Mouse (Mus musculus) hindbrain, embryonic 15.5 days (tissue): Measurements from ENCODE around the gene Gm12394. TPM values are rescaled to one million over a fixed set of nuclear protein-coding genes. Genes with fewer than 3 reads are reported as not detected.
"Not testable (repeated sequence)": the region's sequence is repeated elsewhere in the genome, so short reads cannot be mapped to it uniquely, and the experiment has no call there.

ENCODE experiments used
- ATAC-seq: fragments of 200-750 bp; cut with Nextera tagmentation; 2 replicates; pipeline ENCODE4 v1.8.0; 2017; ENCODE audit warnings: low read depth, moderate number of reproducible peaks, moderate TSS enrichment; ENCODE audit not compliant: low FRiP score
- H3K27ac ChIP-seq: fragments of 300-500 bp; sonication (generic); replicated peaks from 2 replicates; pipeline ENCODE4 v1.5.1; 2015; ENCODE audit warnings: mild to moderate bottlenecking, inconsistent platforms
- H3K27me3 ChIP-seq: fragments of 300-500 bp; sonication (generic); 2 replicates; pipeline ENCODE4 v1.6.1; 2015; ENCODE audit warnings: control low read depth, inconsistent platforms
- H3K36me3 ChIP-seq: fragments of 300-500 bp; sonication (generic); 2 replicates; pipeline ENCODE4 v1.6.1; 2015; ENCODE audit warnings: control low read depth, inconsistent platforms
- H3K4me1 ChIP-seq: fragments of 300-500 bp; sonication (generic); replicated peaks from 2 replicates; pipeline ENCODE4 v1.6.1; 2015; ENCODE audit warnings: control low read depth, inconsistent platforms
- H3K4me2 ChIP-seq: fragments of 300-500 bp; sonication (generic); 2 replicates; pipeline ENCODE4 v1.6.1; 2015; ENCODE audit warnings: moderate library complexity, mild to moderate bottlenecking, inconsistent platforms
- H3K4me3 ChIP-seq: fragments of 300-500 bp; sonication (generic); 2 replicates; pipeline ENCODE4 v1.5.1; 2015; ENCODE audit warnings: mild to moderate bottlenecking, inconsistent platforms
- H3K9ac ChIP-seq: fragments of 300-500 bp; sonication (generic); 2 replicates; pipeline ENCODE4 v1.6.1; 2015; ENCODE audit warnings: inconsistent platforms
- H3K9me3 ChIP-seq: fragments of 300-500 bp; sonication (generic); 2 replicates; pipeline ENCODE4 v1.6.1; 2016; ENCODE audit warnings: control low read depth, inconsistent platforms
- WGBS: fragments of 180-500 bp; shearing (Covaris S2); methylation state at CpG from one replicate; pipeline ENCODE4 v1.1.7; 2015; 5-methylcytosine and 5-hydroxymethylcytosine counted together
- polyA plus RNA-seq: library from polyadenylated mRNA; unstranded; fragments of >200 nt; fragmentation: Nextera tagmentation; extraction: Ambion mirVana; gene quantifications from 2 replicates; pipeline ENCODE4 v1.2.1, GENCODE M21; 2015

Gm12394 gene
- 0.64 and 0.69 TPM in 2 replicates for polyA plus RNA-seq

- 88% methylated on average over 1 of the region's 1 CpGs for WGBS
- not testable (repeated sequence) for H3K4me1 ChIP-seq, H3K27ac ChIP-seq, H3K9me3 ChIP-seq, H3K4me2 ChIP-seq, H3K9ac ChIP-seq, H3K4me3 ChIP-seq, ATAC-seq, H3K27me3 ChIP-seq, H3K36me3 ChIP-seq
Observed at GRCm38 (mm10) chr4:42856671-42857070, at the start of gene Gm12394. Gm12394 (minus strand) TSS chr4:42856771.

- H3K4me3 ChIP-seq, result no peak overlapping the region
- no peaks in the 10 kb centered on the region for H3K36me3 ChIP-seq
- H3K9ac ChIP-seq, result no peak overlapping the region
- no peaks in the 10 kb centered on the region for H3K9me3 ChIP-seq
- H3K4me2 ChIP-seq, result no peak overlapping the region
- H3K4me1 ChIP-seq, result no peaks in the 10 kb centered on the region
- H3K27ac ChIP-seq, result no peak overlapping the region
- no peaks in the 10 kb centered on the region for H3K27me3 ChIP-seq
- ATAC-seq, result no peak
- 73% methylated on average over 6 of the region's 6 CpGs for whole genome bisulfite sequencing
Observed at GRCm38 (mm10) chr4:42904966-42905365, 48.4 kb upstream of the Gm12394 start.

- no peak for ATAC-seq
- H3K4me3 ChIP-seq, result no peak overlapping the region
- no peak overlapping the region for H3K9ac ChIP-seq
- H3K9me3 ChIP-seq, result no peaks in the 10 kb centered on the region
- WGBS, result 94% methylated on average over 3 of the region's 3 CpGs
- no peak overlapping the region for H3K4me2 ChIP-seq
- H3K27ac ChIP-seq, result no peak overlapping the region
- no peaks in the 10 kb centered on the region for H3K4me1 ChIP-seq
- no peaks in the 10 kb centered on the region for H3K27me3 ChIP-seq
- H3K36me3 ChIP-seq, result no peaks in the 10 kb centered on the region
Observed at GRCm38 (mm10) chr4:42904523-42904922, 48.0 kb upstream of the Gm12394 start.

GRCm38 (mm10) chr4:42903942-42904341 is 47.4 kb upstream of the Gm12394 start:
- Histone ChIP-seq H3K9ac (no peak overlapping the region), H3K4me2 (no peak overlapping the region), H3K9me3 (no peaks in the 10 kb centered on the region), H3K36me3 (no peaks in the 10 kb centered on the region), H3K4me1 (no peaks in the 10 kb centered on the region), H3K27ac (no peak overlapping the region), H3K27me3 (no peaks in the 10 kb centered on the region), H3K4me3 (no peak overlapping the region)
- ATAC-seq, result no peak
- WGBS, result 73% methylated on average over 1 of the region's 1 CpGs

- H3K4me1 ChIP-seq, result no peaks in the 10 kb centered on the region
- WGBS, result 89% methylated on average over 5 of the region's 5 CpGs
- H3K9me3 ChIP-seq, result no peaks in the 10 kb centered on the region
- no peak overlapping the region for H3K27ac ChIP-seq
- no peak for ATAC-seq
- H3K9ac ChIP-seq, result no peak overlapping the region
- no peak overlapping the region for H3K4me3 ChIP-seq
- no peaks in the 10 kb centered on the region for H3K36me3 ChIP-seq
- H3K27me3 ChIP-seq, result no peaks in the 10 kb centered on the region
- H3K4me2 ChIP-seq, result no peak overlapping the region
Observed at GRCm38 (mm10) chr4:42902730-42903129, 46.2 kb upstream of the Gm12394 start.

- WGBS, result 67% methylated on average over 9 of the region's 9 CpGs
- Histone ChIP-seq H3K9ac (no peak overlapping the region), H3K4me3 (no peak overlapping the region), H3K4me2 (no peak overlapping the region), H3K9me3 (no peaks in the 10 kb centered on the region), H3K27ac (no peak overlapping the region), H3K36me3 (no peaks in the 10 kb centered on the region), H3K27me3 (no peaks in the 10 kb centered on the region), H3K4me1 (no peaks in the 10 kb centered on the region)
- ATAC-seq, result no peak
Observed at GRCm38 (mm10) chr4:42902174-42902573, 45.6 kb upstream of the Gm12394 start.

GRCm38 (mm10) chr4:42900878-42901277 is 44.3 kb upstream of the Gm12394 start:
- Histone ChIP-seq H3K9ac (no peak overlapping the region), H3K4me1 (no peaks in the 10 kb centered on the region), H3K36me3 (no peaks in the 10 kb centered on the region), H3K4me3 (no peak overlapping the region), H3K4me2 (no peak overlapping the region), H3K9me3 (no peaks in the 10 kb centered on the region), H3K27me3 (no peaks in the 10 kb centered on the region), H3K27ac (no peak overlapping the region)
- no peak for ATAC-seq
- 60% methylated on average over 5 of the region's 5 CpGs for WGBS

GRCm38 (mm10) chr4:42898914-42899313 is 42.3 kb upstream of the Gm12394 start:
- H3K9me3 ChIP-seq, result no peaks in the 10 kb centered on the region
- no peak overlapping the region for H3K9ac ChIP-seq
- H3K4me1 ChIP-seq, result no peaks in the 10 kb centered on the region
- ATAC-seq, result no peak
- no peaks in the 10 kb centered on the region for H3K27me3 ChIP-seq
- H3K4me2 ChIP-seq, result no peak overlapping the region
- WGBS, result 40% methylated on average over 3 of the region's 3 CpGs
- no peaks in the 10 kb centered on the region for H3K36me3 ChIP-seq
- no peak overlapping the region for H3K27ac ChIP-seq
- H3K4me3 ChIP-seq, result no peak overlapping the region

GRCm38 (mm10) chr4:42895118-42895517 is 38.5 kb upstream of the Gm12394 start:
- H3K27ac ChIP-seq, result no peak overlapping the region
- H3K9ac ChIP-seq, result no peak overlapping the region
- no peaks in the 10 kb centered on the region for H3K36me3 ChIP-seq
- no peak overlapping the region for H3K4me3 ChIP-seq
- no peak for ATAC-seq
- no peaks in the 10 kb centered on the region for H3K4me1 ChIP-seq
- 35% methylated on average over 7 of the region's 7 CpGs for WGBS
- H3K9me3 ChIP-seq, result no peaks in the 10 kb centered on the region
- no peak overlapping the region for H3K4me2 ChIP-seq
- H3K27me3 ChIP-seq, result no peaks in the 10 kb centered on the region

- H3K9me3 ChIP-seq, result no peaks in the 10 kb centered on the region
- H3K4me3 ChIP-seq, result no peak overlapping the region
- H3K27ac ChIP-seq, result no peak overlapping the region
- H3K9ac ChIP-seq, result no peak overlapping the region
- H3K4me2 ChIP-seq, result no peak overlapping the region
- ATAC-seq, result no peak
- no peaks in the 10 kb centered on the region for H3K4me1 ChIP-seq
- WGBS, result 67% methylated on average over 7 of the region's 7 CpGs
- H3K27me3 ChIP-seq, result no peaks in the 10 kb centered on the region
- no peaks in the 10 kb centered on the region for H3K36me3 ChIP-seq
Observed at GRCm38 (mm10) chr4:42891176-42891575, 34.6 kb upstream of the Gm12394 start.

GRCm38 (mm10) chr4:42888806-42889205 is 32.2 kb upstream of the Gm12394 start:
- Histone ChIP-seq H3K9ac (no peak overlapping the region), H3K36me3 (no peaks in the 10 kb centered on the region), H3K4me3 (no peak overlapping the region), H3K4me2 (no peak overlapping the region), H3K27me3 (no peaks in the 10 kb centered on the region), H3K4me1 (no peaks in the 10 kb centered on the region), H3K9me3 (no peaks in the 10 kb centered on the region), H3K27ac (no peak overlapping the region)
- 91% methylated on average over 6 of the region's 6 CpGs for WGBS
- ATAC-seq, result no peak

- H3K9ac ChIP-seq, result no peak overlapping the region
- 93% methylated on average over 6 of the region's 6 CpGs for WGBS
- no peak overlapping the region for H3K27ac ChIP-seq
- no peaks in the 10 kb centered on the region for H3K36me3 ChIP-seq
- H3K9me3 ChIP-seq, result no peaks in the 10 kb centered on the region
- H3K4me1 ChIP-seq, result no peaks in the 10 kb centered on the region
- no peak overlapping the region for H3K4me3 ChIP-seq
- no peak overlapping the region for H3K4me2 ChIP-seq
- H3K27me3 ChIP-seq, result no peaks in the 10 kb centered on the region
- no peak for ATAC-seq
Observed at GRCm38 (mm10) chr4:42886926-42887325, 30.4 kb upstream of the Gm12394 start.

- no peak overlapping the region for H3K9ac ChIP-seq
- H3K36me3 ChIP-seq, result no peaks in the 10 kb centered on the region
- H3K4me2 ChIP-seq, result no peak overlapping the region
- no peak overlapping the region for H3K27ac ChIP-seq
- H3K4me1 ChIP-seq, result 0 out of 2 replicates have a peak, but pooled peaks cover 3% of the 10 kb centered on the region
- 60% methylated on average over 1 of the region's 1 CpGs for WGBS
- H3K27me3 ChIP-seq, result no peaks in the 10 kb centered on the region
- no peak for ATAC-seq
- no peak overlapping the region for H3K4me3 ChIP-seq
- no peaks in the 10 kb centered on the region for H3K9me3 ChIP-seq
Observed at GRCm38 (mm10) chr4:42880677-42880948, 24.0 kb upstream of the Gm12394 start.
